Mouse (Mus musculus): Measurements from ENCODE around the gene Adam11.

Adam11 gene

DNA sequence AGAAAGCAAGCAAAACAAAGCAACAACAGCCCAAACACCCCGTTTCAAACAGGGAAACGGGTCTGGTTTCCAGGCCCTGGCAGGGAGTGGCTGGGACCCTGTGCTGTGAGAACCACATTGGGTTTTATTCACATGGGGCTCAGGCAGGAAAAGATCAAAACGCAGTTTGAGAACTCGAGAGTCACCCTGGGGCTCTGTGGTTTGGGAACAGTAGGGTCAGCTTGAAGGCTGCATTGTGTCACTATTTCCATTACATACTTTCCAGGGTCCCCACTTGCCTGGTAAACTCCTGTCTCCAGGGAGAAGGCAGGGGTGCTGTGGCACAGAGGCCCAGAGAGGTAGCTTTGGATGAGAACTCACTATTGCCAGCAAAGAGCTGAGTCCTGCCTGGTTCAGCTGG, 65.9 kb downstream of the Adam11 start:
- no peak for DNase-seq (ENCODE audit: low read depth, low spot score)
